Mouse (Mus musculus) lung, adult 2 months (tissue): ENCODE measurements around the gene Cpsf6.

ENCODE experiments used
- CTCF ChIP-seq: fragments of 200-500 bp; IDR thresholded peaks from 2 replicates; pipeline ENCODE4 v1.5.1; 2011; ENCODE audit warnings: mild to moderate bottlenecking, low read length, control low read depth; ENCODE audit not compliant: insufficient read depth
- POLR2A ChIP-seq: fragments of 200-500 bp; IDR thresholded peaks from 2 replicates; pipeline ENCODE4 v1.6.1; 2011; ENCODE audit warnings: low read depth, mild to moderate bottlenecking, control low read depth, low read length, borderline replicate concordance; ENCODE audit errors: extremely low read depth

GRCm38 (mm10) chr10:117342406-117342805 is 37.4 kb downstream of the Cpsf6 start:
- TF ChIP-seq CTCF: no peak
- no peak for TF ChIP-seq POLR2A
